Comparison of ENCODE assay signal across 12 mouse cellular contexts in genomic region chr5:138863681-138864146, GRCm38 (mm10). TPM values are rescaled to one million over a fixed set of nuclear protein-coding genes. Genes with fewer than 3 reads are reported as not detected.
DNase-seq lines count a peak whose midpoint lies in the region; ATAC-seq and TF ChIP-seq lines count a peak whose summit lies in the region.
"Had no signal": no experiment of that assay in that cellular context is flagged by ENCODE, and none has a peak within 500 bp of the region (broad histone marks: within the 10 kb centered on the region; RNA-seq: fewer than 3 reads in every experiment).

No protein-coding gene starts in this region.

- no peak for DNase-seq in heart, embryonic 10.5 days (ENCODE audit: low spot score)
- no peak for DNase-seq in heart, adult 2 months
- DNase-seq in CH12.LX (ENCODE audit: extremely low read depth), result no peak
- peak; percentile 28 to 42 for DNase-seq in cerebellum, postnatal 25 days
- peak; percentile 17 to 54 for DNase-seq in left cerebral cortex, adult 8-10 months (ENCODE audit: low spot score in 2 of 2)
- no peak for DNase-seq in embryo, embryonic 9.5 days (ENCODE audit: extremely low spot score)
- DNase-seq in urinary bladder, adult 2 months (ENCODE audit: low spot score), result no peak
- DNase-seq: kidney, adult 11 months had no signal

- intact Hi-C loops in heart, adult 2 months (cut with DNase I), result no loop called here

- no peaks in the 10 kb centered on the region for H3K36me3 ChIP-seq in heart, embryonic 10.5 days
- H3K36me3 ChIP-seq in heart, adult 2 months (ENCODE audit: control insufficient read depth, insufficient read depth, low read length), result no peaks in the 10 kb centered on the region
- no peaks in the 10 kb centered on the region for H3K36me3 ChIP-seq in CH12.LX (replicated peaks in 1 of 2; ENCODE audit: control insufficient read depth in 1 of 2, insufficient read depth in 1 of 2, low read length in 1 of 2)
- H3K36me3 ChIP-seq: limb, embryonic 12.5 days; midbrain, embryonic 10.5 days had no signal

- no peak for TF ChIP-seq CTCF in heart, adult 2 months (IDR thresholded peaks at IDR 0.05)
- no peak for TF ChIP-seq CTCF in CH12.LX (conservative IDR thresholded peaks at IDR 0.05 in 1 of 2, IDR thresholded peaks at IDR 0.05 in 1 of 2; ENCODE audit: low read depth in 2 of 2, low read length in 2 of 2)

- peaks cover 24% of the 10 kb centered on the region for H3K4me1 ChIP-seq in heart, embryonic 10.5 days
- H3K4me1 ChIP-seq in heart, adult 2 months (ENCODE audit: control insufficient read depth, insufficient read depth, low read length), result 0 out of 2 replicates have a peak, but pooled peaks cover 1% of the 10 kb centered on the region
- H3K4me1 ChIP-seq in CH12.LX (ENCODE audit: control insufficient read depth in 1 of 2, insufficient read depth in 2 of 2), result peaks cover 3 to 15% of the 10 kb centered on the region in 2 experiments; a peak in 3 of 4 replicates
- H3K4me1 ChIP-seq: midbrain, embryonic 10.5 days had no signal

- no peak for TF ChIP-seq RAD21 in CH12.LX (IDR thresholded peaks at IDR 0.05; ENCODE audit: low read depth, low read length)

- in situ Hi-C loops in CH12.LX (cut with MboI; ENCODE audit: low pct_ligation_motif_present, low pct_unique_long_range_greater_than_20kb, low sequenced_read_pairs), result no loop called here

- no peak overlapping the region for H3K9ac ChIP-seq in heart, adult 2 months (ENCODE audit: low read depth, low read length)
- no peak overlapping the region for H3K9ac ChIP-seq in CH12.LX (ENCODE audit: insufficient read depth, low read depth)
- H3K9ac ChIP-seq: limb, embryonic 12.5 days had no signal

- H3K4me3 ChIP-seq in heart, embryonic 10.5 days, result no peak overlapping the region
- H3K4me3 ChIP-seq in heart, adult 2 months, result no peak overlapping the region
- no peak overlapping the region for H3K4me3 ChIP-seq in CH12.LX (replicated peaks in 1 of 3; ENCODE audit: low read depth in 2 of 3, low read length in 2 of 3, poor library complexity in 1 of 3)
- H3K4me3 ChIP-seq: limb, embryonic 12.5 days; midbrain, embryonic 10.5 days had no signal

- no peaks in the 10 kb centered on the region for H3K79me2 ChIP-seq in heart, adult 2 months (replicated peaks; ENCODE audit: control insufficient read depth, insufficient read depth, low read length)
- no peaks in the 10 kb centered on the region for H3K79me2 ChIP-seq in CH12.LX (replicated peaks; ENCODE audit: control insufficient read depth, extremely low read depth, insufficient read depth, poor library complexity, severe bottlenecking)

- H3K27ac ChIP-seq in heart, embryonic 10.5 days, result peak overlapping the region; percentile 11; the same call in 1 of the 2 replicates
- no peak overlapping the region for H3K27ac ChIP-seq in heart, adult 2 months
- no peak overlapping the region for H3K27ac ChIP-seq in CH12.LX (ENCODE audit: insufficient read depth, low read depth)
- H3K27ac ChIP-seq: limb, embryonic 12.5 days; midbrain, embryonic 10.5 days had no signal

- TF ChIP-seq POLR2A in heart, adult 2 months (IDR thresholded peaks at IDR 0.05; ENCODE audit: insufficient read depth, low read depth, low read length), result no peak
- no peak for TF ChIP-seq POLR2A in CH12.LX (IDR thresholded peaks at IDR 0.05; ENCODE audit: low read depth, low read length)

- dilution Hi-C loops in CH12.LX (cut with MboI; ENCODE audit: extremely low pct_ligation_motif_present, extremely low pct_unique_long_range_greater_than_20kb, low sequenced_read_pairs), result no loop called here

- H3K4me2 ChIP-seq in CH12.LX (ENCODE audit: insufficient read depth, low read depth, poor library complexity, severe bottlenecking), result no peak overlapping the region
- H3K4me2 ChIP-seq: limb, embryonic 12.5 days had no signal

- no peaks in the 10 kb centered on the region for H3K9me3 ChIP-seq in heart, embryonic 10.5 days
- no peaks in the 10 kb centered on the region for H3K9me3 ChIP-seq in CH12.LX (replicated peaks; ENCODE audit: low read length)
- H3K9me3 ChIP-seq: limb, embryonic 12.5 days; midbrain, embryonic 10.5 days had no signal

- 69% methylated on average over 7 of the region's 7 CpGs for WGBS in heart, embryonic 10.5 days
- 60% methylated on average over 7 of the region's 7 CpGs for WGBS in heart, adult 2 months

- no peak for TF ChIP-seq EP300 in heart, adult 2 months (IDR thresholded peaks at IDR 0.05; ENCODE audit: insufficient read depth, low read depth, low read length)
- TF ChIP-seq EP300 in CH12.LX (IDR thresholded peaks at IDR 0.05; ENCODE audit: low read length), result 0 out of 2 replicates have a peak, but pooled peaks have one; percentile 28

- peaks cover 18% of the 10 kb centered on the region for H3K27me3 ChIP-seq in heart, embryonic 10.5 days (ENCODE audit: insufficient read depth, poor library complexity, severe bottlenecking)
- no peaks in the 10 kb centered on the region for H3K27me3 ChIP-seq in heart, adult 2 months (ENCODE audit: control insufficient read depth, insufficient read depth, low read length)
- no peaks in the 10 kb centered on the region for H3K27me3 ChIP-seq in CH12.LX (replicated peaks)

- no peak for ATAC-seq in megakaryocyte progenitor cell, adult 5-6 weeks (replicated peaks; ENCODE audit: poor library complexity)

TF ChIP-seq in CH12.LX, 34 proteins besides CTCF, POLR2A, EP300 and RAD21:
- TF ChIP-seq RCOR1 (conservative IDR thresholded peaks at IDR 0.05; ENCODE audit: low read depth, low read length) (no peak), TBP (conservative IDR thresholded peaks at IDR 0.05; ENCODE audit: low read depth, low read length) (no peak), JUN (IDR thresholded peaks at IDR 0.05; ENCODE audit: insufficient read depth, low read depth, low read length) (peak; percentile 46; the same call in 1 of the 2 replicates), BHLHE40 (IDR thresholded peaks at IDR 0.05; ENCODE audit: low read depth, low read length) (peak; percentile 70), CHD2 (IDR thresholded peaks at IDR 0.05; ENCODE audit: low read length) (no peak), USF1 (IDR thresholded peaks at IDR 0.05; ENCODE audit: low read depth, low read length) (peak; percentile 33; the same call in 1 of the 2 replicates), ZMIZ1 (IDR thresholded peaks at IDR 0.05; ENCODE audit: low read depth, low read length) (no peak), MAZ (IDR thresholded peaks at IDR 0.05; ENCODE audit: low read depth, low read length) (no peak), IRF4 (IDR thresholded peaks at IDR 0.05; ENCODE audit: low read depth, low read length) (peak; percentile 77), ETS1 (conservative IDR thresholded peaks at IDR 0.05; ENCODE audit: low read depth, low read length) (peak; percentile 68), USF2 (conservative IDR thresholded peaks at IDR 0.05; ENCODE audit: low read depth, low read length) (no peak), SIN3A (IDR thresholded peaks at IDR 0.05; ENCODE audit: low read length) (no peak; the same call in 1 of the 2 replicates), MEF2A (IDR thresholded peaks at IDR 0.05; ENCODE audit: borderline replicate concordance, low read depth, low read length) (no peak), CHD1 (IDR thresholded peaks at IDR 0.05; ENCODE audit: low read depth, low read length) (no peak), JUND (conservative IDR thresholded peaks at IDR 0.05; ENCODE audit: low read depth, low read length) (peak; percentile 54), NRF1 (IDR thresholded peaks at IDR 0.05; ENCODE audit: low read depth, low read length) (no peak), TCF12 (IDR thresholded peaks at IDR 0.05; ENCODE audit: low read depth, low read length) (peak; percentile 79), E2F4 (IDR thresholded peaks at IDR 0.05; ENCODE audit: insufficient replicate concordance, low read depth, low read length) (no peak), MAFK (IDR thresholded peaks at IDR 0.05; ENCODE audit: insufficient replicate concordance, low read length) (no peak), MAX (IDR thresholded peaks at IDR 0.05; ENCODE audit: low read length) (peak; percentile 62), POLR2AphosphoS2 (IDR thresholded peaks at IDR 0.05; ENCODE audit: low read depth, low read length) (no peak), GABPA (IDR thresholded peaks at IDR 0.05; ENCODE audit: insufficient replicate concordance, low read depth, low read length) (no peak), ZC3H11A (IDR thresholded peaks at IDR 0.05; ENCODE audit: low read depth, low read length) (no peak), SMC3 (IDR thresholded peaks at IDR 0.05; ENCODE audit: low read depth, low read length) (no peak), NELFE (IDR thresholded peaks at IDR 0.05; ENCODE audit: low read depth, low read length) (no peak), ZKSCAN1 (IDR thresholded peaks at IDR 0.05; ENCODE audit: borderline replicate concordance, low read depth, low read length) (no peak), UBTF (IDR thresholded peaks at IDR 0.05; ENCODE audit: low read depth, low read length) (no peak), KAT2A (IDR thresholded peaks at IDR 0.05; ENCODE audit: insufficient replicate concordance, low read length) (no peak), MYC (IDR thresholded peaks at IDR 0.05; ENCODE audit: low read depth, low read length) (0 out of 2 replicates have a peak, but pooled peaks have one; percentile 43), HCFC1 (IDR thresholded peaks at IDR 0.05; ENCODE audit: low read depth, low read length) (no peak), ELF1 (IDR thresholded peaks at IDR 0.05; ENCODE audit: low read depth, low read length) (no peak), PAX5 (IDR thresholded peaks at IDR 0.05; ENCODE audit: low read length) (no peak), MXI1 (IDR thresholded peaks at IDR 0.05; ENCODE audit: low read depth, low read length) (no peak), ZNF384 (IDR thresholded peaks at IDR 0.05; ENCODE audit: low read depth, low read length) (no peak)

RNA-seq across cellular contexts. Expression of gene Gm5294, which starts 43.8 kb away (rescaled TPM):
- polyA plus RNA-seq in heart, embryonic 10.5 days (2016; fragmentation: Nextera tagmentation; extraction: Ambion mirVana), result not detected in 2 replicates
- not detected for total RNA-seq in heart, adult 2 months (2021)
- not detected in 2 replicates for polyA plus RNA-seq in heart, adult 2 months (2012; rRNA removed)
- total RNA-seq in CH12.LX (2012; rRNA removed) (not detected in 2 replicates), CH12.LX (2014; rRNA removed) (not detected in 2 replicates)
- polyA plus RNA-seq in CH12.LX (2012; ENCODE audit: insufficient read length, low read depth), result not detected in 2 replicates
- not detected for total RNA-seq in left cerebral cortex, adult 8-10 months (2022)
- not detected in 2 replicates for polyA plus RNA-seq in urinary bladder, adult 2 months (2012; rRNA removed)
- total RNA-seq in megakaryocyte progenitor cell, adult 5-6 weeks (2015), result not detected in 2 replicates
- not detected in 2 replicates for total RNA-seq in megakaryocyte progenitor cell, adult 5-6 weeks (2017)
- polyA plus RNA-seq: gonadal fat pad, adult 2 months; limb, embryonic 12.5 days; midbrain, embryonic 10.5 days had no signal

Comparison
In these comparisons a context has a peak if more than half of its experiments do, and no peak if none do; other contexts are left out.
1. DNase-seq: peak in cerebellum, postnatal 25 days (2 of 2) and left cerebral cortex, adult 8-10 months (2 of 2); none in heart, embryonic 10.5 days (single experiment), heart, adult 2 months (0 of 2), CH12.LX (single experiment), embryo, embryonic 9.5 days (single experiment) and urinary bladder, adult 2 months (single experiment).